Mouse (Mus musculus): ENCODE data around the gene Cdx2. TPM values are rescaled to one million over a fixed set of nuclear protein-coding genes. Genes with fewer than 3 reads are reported as not detected.

Gene Cdx2
- polyA plus RNA-seq, 1 experiment: not detected

DNA sequence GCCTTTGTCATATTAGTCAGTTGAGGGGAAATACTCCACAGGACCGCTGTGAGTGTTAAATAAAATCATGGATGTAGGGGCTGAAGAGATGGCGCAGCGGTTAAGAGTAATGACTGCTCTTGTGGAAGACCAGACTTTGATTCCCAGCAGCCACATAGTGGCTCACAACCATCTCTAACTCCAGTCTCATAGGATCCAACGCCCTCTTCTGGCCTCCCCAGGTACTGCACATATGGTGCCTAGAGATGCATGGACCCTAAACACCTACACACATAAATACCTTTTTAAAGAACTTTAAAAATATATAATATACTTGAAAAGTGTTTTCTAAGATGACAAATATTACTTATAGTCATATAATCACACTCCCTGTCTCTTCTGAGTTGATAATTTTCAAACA, 22.7 kb downstream of the Cdx2 start:
- TF ChIP-seq MYOG (IDR thresholded peaks at IDR 0.05; ENCODE audit: control insufficient read depth in 1 of 3, insufficient read depth in 1 of 3, insufficient read length in 2 of 3, low read depth in 2 of 3) (no peak), E2F4 (IDR thresholded peaks at IDR 0.05; ENCODE audit: insufficient read depth) (no peak), CEBPB (IDR thresholded peaks at IDR 0.05; ENCODE audit: insufficient read depth, poor library complexity, severe bottlenecking) (no peak), USF1 (IDR thresholded peaks at IDR 0.05; ENCODE audit: low read depth) (no peak), POLR2AphosphoS2 (IDR thresholded peaks at IDR 0.05; ENCODE audit: insufficient read length, low read depth) (no peak), SRF (IDR thresholded peaks at IDR 0.05; ENCODE audit: control insufficient read depth, insufficient read length, low read depth) (no peak), TCF12 (IDR thresholded peaks at IDR 0.05; ENCODE audit: insufficient read depth, poor library complexity, severe bottlenecking) (no peak), TCF3 (IDR thresholded peaks at IDR 0.05; ENCODE audit: insufficient read length, low read depth) (no peak), REST (IDR thresholded peaks at IDR 0.05; ENCODE audit: insufficient read depth, insufficient read length) (no peak), MAX (IDR thresholded peaks at IDR 0.05; ENCODE audit: low read depth) (no peak), MYOD1 (IDR thresholded peaks at IDR 0.05; ENCODE audit: control insufficient read depth in 1 of 3, insufficient read length in 2 of 3, low read depth in 2 of 3) (no peak), POLR2A (IDR thresholded peaks at IDR 0.05; ENCODE audit: insufficient read length, low read depth) (no peak)
- Histone ChIP-seq H3K79me2 (ENCODE audit: control insufficient read depth, insufficient read depth) (no peaks in the 10 kb centered on the region), H3K4me3 (no peak overlapping the region), H3K36me3 (ENCODE audit: control insufficient read depth, insufficient read depth) (no peaks in the 10 kb centered on the region), H3K4me2 (ENCODE audit: low read depth) (no peak overlapping the region), H3ac (ENCODE audit: control insufficient read depth, insufficient read length) (no peak overlapping the region), H3K27me3 (ENCODE audit: control insufficient read depth, insufficient read depth, insufficient read length) (peaks cover 7% of the 10 kb centered on the region)

DNA sequence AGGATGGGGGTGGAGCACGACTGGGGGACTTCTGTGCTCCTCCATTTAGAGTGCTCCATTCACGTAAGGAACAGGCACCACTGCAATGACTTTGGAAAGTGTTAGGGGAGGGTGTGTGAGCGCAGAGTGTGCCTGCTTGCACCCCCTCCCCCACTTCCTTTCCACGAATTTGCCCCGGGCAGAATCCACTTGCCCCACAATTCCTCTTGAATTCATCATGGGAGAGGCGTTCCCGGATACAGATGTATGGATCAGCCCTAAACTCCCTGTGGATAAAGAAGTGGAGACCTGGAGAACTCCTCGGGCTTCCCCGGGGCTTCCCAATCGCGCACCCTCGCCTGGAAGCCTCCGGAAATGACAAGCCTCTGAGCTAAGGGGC, 29.5 kb downstream of the Cdx2 start:
- Histone ChIP-seq H3K4me3 (no peak overlapping the region), H3K27me3 (ENCODE audit: control insufficient read depth, insufficient read depth, insufficient read length) (peaks cover 62% of the 10 kb centered on the region), H3K4me2 (ENCODE audit: low read depth) (peak overlapping the region; percentile 27), H3K36me3 (ENCODE audit: control insufficient read depth, insufficient read depth) (no peaks in the 10 kb centered on the region), H3ac (ENCODE audit: control insufficient read depth, insufficient read length) (no peak overlapping the region), H3K79me2 (ENCODE audit: control insufficient read depth, insufficient read depth) (no peaks in the 10 kb centered on the region)
- TF ChIP-seq TCF12 (IDR thresholded peaks at IDR 0.05; ENCODE audit: insufficient read depth, poor library complexity, severe bottlenecking) (no peak), MYOG (IDR thresholded peaks at IDR 0.05; ENCODE audit: control insufficient read depth in 1 of 3, insufficient read depth in 1 of 3, insufficient read length in 2 of 3, low read depth in 2 of 3) (no peak), POLR2A (IDR thresholded peaks at IDR 0.05; ENCODE audit: insufficient read length, low read depth) (no peak), MYOD1 (IDR thresholded peaks at IDR 0.05; ENCODE audit: control insufficient read depth in 1 of 3, insufficient read length in 2 of 3, low read depth in 2 of 3) (no peak), SRF (IDR thresholded peaks at IDR 0.05; ENCODE audit: control insufficient read depth, insufficient read length, low read depth) (no peak), POLR2AphosphoS2 (IDR thresholded peaks at IDR 0.05; ENCODE audit: insufficient read length, low read depth) (no peak), E2F4 (IDR thresholded peaks at IDR 0.05; ENCODE audit: insufficient read depth) (no peak), MAX (IDR thresholded peaks at IDR 0.05; ENCODE audit: low read depth) (no peak), REST (IDR thresholded peaks at IDR 0.05; ENCODE audit: insufficient read depth, insufficient read length) (no peak), USF1 (IDR thresholded peaks at IDR 0.05; ENCODE audit: low read depth) (no peak), TCF3 (IDR thresholded peaks at IDR 0.05; ENCODE audit: insufficient read length, low read depth) (no peak), CEBPB (IDR thresholded peaks at IDR 0.05; ENCODE audit: insufficient read depth, poor library complexity, severe bottlenecking) (no peak)

DNA sequence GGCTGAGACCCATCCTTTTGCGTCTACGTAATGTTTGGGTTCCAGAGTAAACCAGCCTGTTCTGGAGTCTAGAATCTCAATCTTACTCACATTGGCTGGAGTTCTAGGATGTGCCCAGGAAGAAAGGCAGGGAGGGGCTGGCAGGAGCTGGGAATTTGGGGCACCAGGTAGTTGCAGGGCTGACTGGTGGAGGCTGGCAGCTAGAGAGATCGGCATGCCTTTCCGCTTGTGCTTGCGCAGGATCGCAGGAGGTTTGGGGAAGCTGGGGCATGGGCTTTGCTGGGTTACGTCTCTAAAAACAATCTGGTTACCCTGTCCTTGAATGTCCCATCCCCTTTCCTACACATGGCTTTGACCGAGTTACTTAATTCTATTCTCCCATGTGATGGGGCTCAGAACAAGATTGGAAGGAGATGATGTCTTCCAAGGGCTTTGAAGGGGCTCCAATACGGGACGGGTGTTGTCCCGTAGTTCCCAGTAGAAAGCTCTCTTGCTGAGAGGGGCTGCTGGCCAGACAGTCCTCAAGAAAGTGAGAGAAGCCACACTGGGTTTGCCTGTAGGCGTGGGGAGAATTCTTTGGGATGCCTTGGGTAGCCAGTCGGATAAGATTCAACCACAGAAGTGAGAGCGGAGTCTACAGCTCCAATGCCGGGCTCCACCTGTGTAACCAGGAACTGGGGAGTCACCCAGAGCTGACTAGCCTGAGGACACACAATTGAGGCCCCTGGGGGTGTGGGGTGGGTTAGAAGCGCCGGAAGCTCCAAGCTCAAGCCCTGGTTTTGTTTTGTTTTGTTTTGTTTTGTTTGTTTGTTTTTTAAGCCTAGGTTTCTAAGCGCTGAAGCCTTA, 30.1 kb downstream of the Cdx2 start:
- H3K36me3 ChIP-seq (ENCODE audit: control insufficient read depth, insufficient read depth): no peaks in the 10 kb centered on the region
- no peak overlapping the region for H3K4me3 ChIP-seq
- H3K4me2 ChIP-seq (ENCODE audit: low read depth): peak overlapping the region; percentile 27
- H3K27me3 ChIP-seq (ENCODE audit: control insufficient read depth, insufficient read depth, insufficient read length): peaks cover 69% of the 10 kb centered on the region
- TF ChIP-seq MYOG (IDR thresholded peaks at IDR 0.05; ENCODE audit: control insufficient read depth in 1 of 3, insufficient read depth in 1 of 3, insufficient read length in 2 of 3, low read depth in 2 of 3) (no peak), E2F4 (IDR thresholded peaks at IDR 0.05; ENCODE audit: insufficient read depth) (no peak), USF1 (IDR thresholded peaks at IDR 0.05; ENCODE audit: low read depth) (no peak), MAX (IDR thresholded peaks at IDR 0.05; ENCODE audit: low read depth) (no peak), POLR2A (IDR thresholded peaks at IDR 0.05; ENCODE audit: insufficient read length, low read depth) (no peak), TCF3 (IDR thresholded peaks at IDR 0.05; ENCODE audit: insufficient read length, low read depth) (no peak), TCF12 (IDR thresholded peaks at IDR 0.05; ENCODE audit: insufficient read depth, poor library complexity, severe bottlenecking) (no peak), POLR2AphosphoS2 (IDR thresholded peaks at IDR 0.05; ENCODE audit: insufficient read length, low read depth) (no peak), REST (IDR thresholded peaks at IDR 0.05; ENCODE audit: insufficient read depth, insufficient read length) (no peak), MYOD1 (IDR thresholded peaks at IDR 0.05; ENCODE audit: control insufficient read depth in 1 of 3, insufficient read length in 2 of 3, low read depth in 2 of 3) (no peak)
- H3K79me2 ChIP-seq (ENCODE audit: control insufficient read depth, insufficient read depth): no peaks in the 10 kb centered on the region
- H3ac ChIP-seq (ENCODE audit: control insufficient read depth, insufficient read length): no peak overlapping the region

DNA sequence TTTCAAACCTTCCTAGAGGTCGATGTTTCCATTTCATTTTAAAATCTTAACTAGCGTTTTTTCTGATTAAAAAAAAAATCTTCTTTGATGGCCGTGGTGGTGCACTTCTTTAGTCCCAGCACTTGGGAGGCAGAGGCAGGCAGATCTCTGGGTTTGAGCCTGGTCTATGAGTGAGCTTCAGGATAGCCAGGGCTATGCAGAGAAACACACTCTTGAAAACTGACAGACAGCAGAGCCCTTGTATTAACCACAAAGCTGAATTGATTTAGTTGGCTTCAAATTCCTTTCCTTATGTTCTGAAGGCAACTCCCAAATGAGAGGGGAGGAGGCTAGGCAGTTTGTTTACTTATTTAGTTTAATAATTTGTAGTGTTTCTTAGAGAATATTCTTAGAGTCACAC, 31.3 kb downstream of the Cdx2 start:
- H3K27me3 ChIP-seq (ENCODE audit: control insufficient read depth, insufficient read depth, insufficient read length): peaks cover 80% of the 10 kb centered on the region
- H3K4me3 ChIP-seq: no peak overlapping the region
- H3K36me3 ChIP-seq (ENCODE audit: control insufficient read depth, insufficient read depth): no peaks in the 10 kb centered on the region
- no peak overlapping the region for H3K4me2 ChIP-seq (ENCODE audit: low read depth)
- no peak overlapping the region for H3ac ChIP-seq (ENCODE audit: control insufficient read depth, insufficient read length)
- H3K79me2 ChIP-seq (ENCODE audit: control insufficient read depth, insufficient read depth): no peaks in the 10 kb centered on the region
- TF ChIP-seq MYOD1 (IDR thresholded peaks at IDR 0.05; ENCODE audit: control insufficient read depth in 1 of 3, insufficient read length in 2 of 3, low read depth in 2 of 3) (no peak), CEBPB (IDR thresholded peaks at IDR 0.05; ENCODE audit: insufficient read depth, poor library complexity, severe bottlenecking) (no peak), TCF12 (IDR thresholded peaks at IDR 0.05; ENCODE audit: insufficient read depth, poor library complexity, severe bottlenecking) (no peak)
